Mouse (Mus musculus) spleen, postnatal 14 days (tissue): ENCODE results near the gene Inafm2.

Experiments used
- DNase-seq, 2 experiments: peaks; one replicate each; pipeline ENCODE4 v3.0.0; 2021 to 2022; ENCODE audit warnings: low spot score in 2 of 2

Inafm2 gene

DNA sequence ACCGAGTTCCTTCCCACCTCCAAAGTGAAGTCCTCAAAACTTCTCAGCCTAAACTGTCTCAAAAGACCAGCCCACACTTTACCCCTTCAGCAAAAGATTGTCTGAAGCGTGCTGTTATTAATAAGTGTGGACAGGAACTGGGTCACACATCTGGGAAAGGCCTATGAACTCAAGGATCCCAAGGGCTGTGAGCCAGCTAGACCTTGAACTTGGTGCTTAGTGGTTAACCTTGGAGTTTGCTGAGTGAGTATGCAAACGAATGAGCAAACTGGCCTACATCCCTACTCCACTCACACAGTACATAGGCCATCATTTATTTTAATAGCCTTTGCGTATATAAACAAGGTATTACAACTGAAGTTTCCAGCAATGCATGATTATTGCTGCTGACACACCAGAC is 20.0 kb upstream of the Inafm2 start:
- no peak for DNase-seq

DNA sequence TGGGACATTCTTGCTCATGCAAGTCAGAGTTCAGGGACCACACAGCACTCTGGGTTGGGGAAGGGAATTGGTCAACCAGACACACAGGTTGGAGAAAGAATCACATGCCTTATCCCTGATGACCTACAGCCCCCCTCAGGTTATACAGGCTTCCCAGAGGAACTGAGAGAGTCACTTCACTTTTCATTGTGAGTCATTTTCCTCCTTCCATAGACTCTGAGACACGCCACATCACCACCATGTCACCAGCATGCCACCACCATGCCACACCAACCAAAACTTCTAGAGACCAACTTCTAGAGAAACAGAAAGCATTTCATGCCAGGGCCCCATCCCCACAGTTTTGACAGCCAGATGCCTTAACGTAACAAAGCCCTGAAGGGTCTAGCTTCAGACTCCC is 18.7 kb upstream of the Inafm2 start:
- DNase-seq = no peak

DNA sequence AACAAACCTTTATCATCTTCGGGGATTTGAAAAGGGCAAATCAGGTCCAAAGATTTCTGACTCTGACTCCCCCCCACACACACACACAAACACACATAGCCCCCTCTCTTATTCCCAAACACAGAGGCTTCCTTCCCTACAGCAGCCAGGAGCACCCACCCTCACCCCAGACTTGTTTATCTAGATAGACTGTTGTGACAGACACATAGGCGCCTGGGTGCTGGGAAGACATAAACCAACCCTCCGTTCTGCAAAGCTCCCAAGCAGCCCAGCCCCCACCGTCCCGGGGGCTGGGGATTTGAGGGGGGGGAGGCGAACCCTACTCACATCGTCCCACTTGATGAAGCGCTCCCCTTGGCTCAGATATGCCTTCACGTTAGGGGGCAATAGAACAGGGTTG is 17.6 kb upstream of the Inafm2 start:
- no peak for DNase-seq

DNA sequence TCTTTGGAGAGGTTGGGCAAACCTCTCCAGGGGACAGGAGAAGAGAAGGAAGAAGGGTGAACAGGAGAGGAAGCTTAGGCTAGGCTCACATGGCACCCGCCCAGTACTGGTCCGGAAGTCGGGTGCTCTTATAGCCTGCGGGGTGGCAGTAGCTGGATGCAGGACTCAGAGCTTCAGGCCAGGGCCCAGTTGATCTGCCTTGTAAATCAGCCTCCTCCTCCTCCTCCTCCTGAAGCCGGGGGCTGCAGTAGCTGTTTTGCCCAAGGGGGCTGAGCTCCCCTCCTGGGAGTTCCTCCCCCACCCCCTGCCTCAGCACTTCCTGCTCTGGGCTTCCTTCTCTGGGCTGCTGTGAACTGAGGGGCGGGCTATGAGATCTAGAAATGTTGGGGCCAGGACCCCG is 17.2 kb upstream of the Inafm2 start, which contains the start of gene Plcb2:
TSS of gene Plcb2 (minus strand) at position 102 of the 400 bp plus-strand sequence.
- DNase-seq = peak; percentile 40 to 42

DNA sequence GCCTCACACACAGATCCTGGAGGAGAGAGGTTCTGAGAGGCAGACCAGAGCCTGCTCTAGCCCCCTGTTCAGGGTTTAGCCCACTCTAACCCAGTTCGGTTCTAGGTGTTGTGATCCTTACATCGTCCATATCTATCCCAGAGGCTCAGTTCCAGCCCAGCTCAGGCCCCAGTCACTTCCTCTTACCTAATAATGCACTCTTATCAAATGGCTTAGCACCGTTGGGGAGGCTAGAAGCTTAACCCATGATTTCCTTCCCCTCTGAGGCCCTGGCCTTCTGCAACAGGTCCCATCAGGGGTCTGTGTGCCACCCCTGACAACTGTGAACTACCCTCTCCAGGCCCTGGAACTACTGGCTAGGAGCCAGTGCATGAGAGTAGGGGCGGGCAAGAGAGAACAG is 16.4 kb upstream of the Inafm2 start:
- DNase-seq = no peak

DNA sequence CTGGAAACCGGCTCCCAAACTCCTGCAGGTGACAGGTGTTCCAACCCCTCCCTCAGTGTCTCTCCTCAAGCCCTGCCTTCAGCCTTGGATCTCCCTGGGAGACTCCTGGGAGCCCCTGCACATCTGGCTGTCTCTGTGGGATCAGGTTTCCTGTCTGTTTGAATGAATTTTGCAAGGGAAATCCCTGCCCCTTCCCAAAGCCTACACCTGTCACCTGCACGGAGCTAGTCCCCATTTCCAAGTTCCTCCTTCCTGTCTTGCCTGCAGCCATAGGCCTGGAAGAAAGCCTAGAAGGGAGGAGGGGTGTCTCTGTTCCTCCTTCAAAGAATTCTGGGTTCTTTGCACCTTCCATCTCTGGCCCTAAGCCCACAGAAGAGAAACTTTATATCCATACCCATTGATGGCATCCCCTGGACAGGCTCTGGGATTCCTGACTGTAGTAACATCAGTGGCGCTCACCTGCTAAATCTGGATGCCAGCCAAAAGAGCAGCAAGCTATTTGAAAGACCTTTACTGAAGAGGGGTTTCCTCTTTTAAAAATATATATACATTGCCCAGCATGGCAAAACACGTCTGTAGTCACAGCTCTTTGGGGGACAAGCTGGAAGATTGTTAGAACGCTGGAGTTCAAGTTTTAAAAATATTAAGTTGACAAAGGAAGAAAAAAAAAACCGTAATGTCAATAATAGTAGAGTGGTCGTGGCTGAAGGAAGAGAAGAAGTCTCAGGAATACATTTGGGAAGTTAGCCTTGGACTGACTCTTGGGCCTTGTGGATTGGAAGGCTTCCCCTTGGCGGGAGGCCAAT is 15.5 kb upstream of the Inafm2 start:
- no peak for DNase-seq

DNA sequence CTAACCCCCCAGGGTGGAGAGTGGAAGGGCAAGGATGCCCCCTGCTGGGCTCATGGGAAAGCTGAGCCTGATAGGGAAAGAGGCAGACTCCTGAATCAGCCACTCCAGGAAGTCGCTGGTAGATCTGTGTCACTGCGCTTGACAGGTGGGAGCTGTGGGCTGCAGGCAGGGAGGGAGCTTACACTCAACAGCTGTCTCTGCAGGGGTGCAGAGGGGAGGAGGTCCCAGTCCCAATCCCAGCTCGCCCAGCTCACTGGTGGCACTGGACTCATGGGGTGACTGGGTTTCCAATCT is 15.0 kb upstream of the Inafm2 start:
- peak; percentile 31 to 50 for DNase-seq

DNA sequence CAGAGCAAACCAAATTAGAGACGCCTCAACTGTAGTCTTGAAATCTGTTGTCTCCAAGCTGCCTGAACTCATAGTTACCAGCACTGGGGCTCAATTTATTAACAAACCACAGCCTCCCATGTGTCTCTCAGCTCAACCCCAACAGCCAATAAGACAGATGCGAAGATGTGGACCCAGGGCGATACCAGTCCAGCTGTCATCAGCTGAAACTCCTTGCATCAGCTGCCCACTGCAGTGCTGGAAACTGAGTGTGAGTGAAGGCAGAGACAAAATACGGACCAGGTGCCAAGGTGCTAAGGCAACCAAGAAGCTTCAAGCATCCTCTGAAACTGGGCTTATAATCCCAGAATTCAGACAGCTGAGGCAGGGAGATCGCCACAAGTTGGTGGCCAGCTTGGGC is 13.6 kb upstream of the Inafm2 start:
- DNase-seq = no peak

DNA sequence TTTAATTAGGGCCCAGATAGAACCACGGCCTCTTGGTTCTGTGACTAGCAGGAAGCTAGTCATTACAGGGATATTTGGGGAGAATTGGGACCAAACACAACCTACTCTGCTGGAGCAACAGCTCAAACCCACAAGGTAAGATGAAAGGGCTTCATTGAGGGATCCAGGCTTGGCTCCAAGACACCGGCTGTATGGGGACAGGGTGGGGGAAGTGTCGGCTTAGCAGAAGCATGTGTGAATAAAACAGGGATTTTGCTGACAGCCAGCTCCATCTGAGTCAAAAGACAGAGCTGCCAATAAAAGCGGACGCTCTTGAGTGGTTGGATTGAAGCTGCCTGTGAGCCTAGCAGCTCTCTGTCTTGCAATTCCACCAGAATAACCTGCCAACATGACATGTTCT is 12.2 kb upstream of the Inafm2 start:
- DNase-seq = no peak

DNA sequence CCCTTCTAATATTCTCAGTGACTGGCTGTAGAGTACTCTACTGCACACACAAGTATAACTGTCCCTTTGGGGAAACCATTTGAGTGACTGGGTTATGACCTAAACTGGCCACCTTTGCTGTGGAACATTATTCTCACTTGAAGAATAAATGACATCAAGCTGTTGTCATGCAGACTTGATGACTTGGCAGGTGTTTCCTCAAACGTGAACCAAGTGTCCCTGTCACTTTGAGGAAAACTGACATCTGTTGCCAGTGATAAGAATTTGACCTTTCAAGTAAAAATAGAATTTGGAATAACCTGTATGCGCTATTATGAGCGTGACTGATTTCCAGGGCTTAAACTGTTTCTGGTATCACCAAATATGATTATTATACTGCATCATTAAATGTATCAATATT is 5.2 kb upstream of the Inafm2 start:
- no peak for DNase-seq

DNA sequence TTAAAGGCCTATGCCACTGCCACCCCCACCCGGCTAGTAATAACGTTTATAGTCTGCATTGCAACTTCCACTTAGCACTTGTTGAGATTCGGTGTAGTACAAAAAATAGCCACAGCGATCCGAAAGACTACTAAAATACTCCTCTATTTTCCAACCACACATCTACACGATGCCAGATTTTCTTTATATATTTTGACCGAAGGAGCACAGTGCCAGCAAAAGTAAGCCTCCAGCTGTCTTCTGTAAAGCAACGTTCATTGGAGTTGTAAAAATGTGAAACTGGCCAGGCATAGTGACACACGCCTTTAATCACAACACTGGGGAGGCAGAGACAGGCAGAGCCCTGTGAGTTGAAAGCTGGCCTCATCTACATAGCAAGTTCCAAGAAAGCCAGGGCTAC is 4.4 kb upstream of the Inafm2 start:
- DNase-seq = no peak

DNA sequence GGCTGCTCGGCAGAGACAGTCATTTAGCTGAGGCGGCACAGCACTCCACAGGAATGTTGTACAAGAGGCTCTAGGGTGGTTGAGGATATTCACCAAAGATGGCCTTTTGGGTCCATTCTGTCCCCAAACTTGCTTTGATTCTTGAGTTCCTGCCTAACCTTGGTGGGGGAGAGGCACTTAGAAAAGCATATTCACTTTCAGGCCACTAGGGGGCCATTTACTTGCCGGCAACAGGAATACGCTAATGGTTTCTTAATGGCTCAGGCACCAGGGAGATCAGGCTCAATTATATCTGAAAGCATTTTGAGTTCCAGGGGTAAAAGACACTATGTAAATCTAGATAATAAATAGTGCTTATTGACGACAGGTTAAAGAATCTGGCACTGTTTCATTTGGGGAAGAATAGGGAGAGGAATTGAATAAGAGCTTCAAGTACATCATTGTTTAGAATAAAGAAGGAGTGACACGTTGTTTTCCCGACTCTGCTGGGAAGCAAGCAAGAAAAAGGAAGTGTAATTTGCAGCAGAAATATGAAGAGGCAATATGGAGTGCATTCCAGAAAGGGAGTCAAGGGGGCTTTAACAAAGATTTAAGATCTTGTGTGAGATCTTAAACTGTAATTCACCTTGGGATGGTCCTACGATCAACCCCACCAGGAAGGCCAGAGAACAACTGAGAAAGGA is 2.2 kb upstream of the Inafm2 start:
- peak in 1 of 2 experiments; percentile 4 for DNase-seq

DNA sequence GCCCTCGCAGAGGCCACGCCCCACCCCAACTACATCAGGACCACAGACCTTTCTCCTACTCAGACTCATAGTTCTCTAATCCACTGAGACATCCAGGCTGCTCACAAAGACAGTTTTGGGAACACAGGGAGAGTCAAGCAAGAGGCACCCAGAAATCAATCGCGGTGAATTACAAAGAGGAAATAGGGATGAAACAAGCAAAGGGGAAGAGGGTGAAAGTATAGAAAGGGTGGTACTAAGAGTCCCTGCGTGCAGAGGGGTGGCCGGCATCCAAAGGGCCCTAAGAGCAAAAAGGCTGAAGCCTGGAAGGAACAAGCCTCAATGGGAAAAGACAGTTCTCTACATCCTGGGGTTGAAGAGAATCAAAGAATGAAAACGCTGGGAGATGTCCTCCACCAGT is 937 bp upstream of the Inafm2 start:
- peak in 1 of 2 experiments; percentile 2 for DNase-seq

DNA sequence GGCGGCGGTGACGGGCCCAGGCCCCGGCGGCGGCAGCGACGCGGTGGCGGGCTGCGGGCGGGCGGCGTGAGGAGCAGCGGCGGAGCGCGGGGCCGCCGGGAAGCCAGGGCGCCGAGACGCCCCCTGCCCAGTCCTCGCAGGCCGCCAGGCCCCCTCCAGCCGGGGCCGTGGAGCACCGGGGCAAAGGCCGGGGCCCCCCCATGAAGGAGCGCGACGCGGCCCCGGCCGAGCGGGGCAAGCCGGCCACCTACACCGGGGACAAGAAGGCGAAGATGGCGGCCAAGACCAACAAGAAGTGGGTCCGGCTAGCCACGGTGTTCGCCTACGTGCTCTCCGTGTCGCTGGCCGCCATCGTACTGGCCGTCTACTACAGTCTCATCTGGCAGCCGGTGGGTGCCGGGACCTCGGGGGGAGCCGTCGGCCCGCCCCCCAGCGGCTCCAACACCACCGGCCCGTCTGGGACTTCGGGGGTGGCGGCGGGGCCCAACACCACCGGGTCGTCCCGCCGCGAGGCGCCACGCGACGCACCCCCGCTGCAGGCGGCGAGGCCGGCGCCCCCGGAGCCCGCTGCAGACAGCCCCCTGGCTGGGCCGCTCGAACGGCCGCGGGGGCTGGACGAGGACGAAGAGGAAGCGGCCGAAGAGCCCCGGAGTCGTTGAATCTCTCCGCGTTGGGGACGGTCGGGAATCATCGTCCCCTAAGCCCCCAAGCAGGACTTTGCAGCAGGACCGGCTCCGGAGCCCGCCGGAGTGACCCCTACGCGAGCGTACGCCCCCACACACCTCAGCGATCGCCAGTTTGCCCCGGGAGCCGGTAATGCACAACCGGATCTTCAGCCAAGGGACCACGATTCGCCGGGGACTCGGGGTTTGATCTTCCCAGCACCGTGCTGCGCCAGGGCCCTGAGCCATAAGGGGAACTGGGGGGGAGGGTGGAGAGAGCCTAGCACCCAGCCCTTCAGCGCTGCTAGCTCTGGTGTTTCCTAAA is 650 bp downstream of the Inafm2 start:
- DNase-seq = peak in 1 of 2 experiments; percentile 19

DNA sequence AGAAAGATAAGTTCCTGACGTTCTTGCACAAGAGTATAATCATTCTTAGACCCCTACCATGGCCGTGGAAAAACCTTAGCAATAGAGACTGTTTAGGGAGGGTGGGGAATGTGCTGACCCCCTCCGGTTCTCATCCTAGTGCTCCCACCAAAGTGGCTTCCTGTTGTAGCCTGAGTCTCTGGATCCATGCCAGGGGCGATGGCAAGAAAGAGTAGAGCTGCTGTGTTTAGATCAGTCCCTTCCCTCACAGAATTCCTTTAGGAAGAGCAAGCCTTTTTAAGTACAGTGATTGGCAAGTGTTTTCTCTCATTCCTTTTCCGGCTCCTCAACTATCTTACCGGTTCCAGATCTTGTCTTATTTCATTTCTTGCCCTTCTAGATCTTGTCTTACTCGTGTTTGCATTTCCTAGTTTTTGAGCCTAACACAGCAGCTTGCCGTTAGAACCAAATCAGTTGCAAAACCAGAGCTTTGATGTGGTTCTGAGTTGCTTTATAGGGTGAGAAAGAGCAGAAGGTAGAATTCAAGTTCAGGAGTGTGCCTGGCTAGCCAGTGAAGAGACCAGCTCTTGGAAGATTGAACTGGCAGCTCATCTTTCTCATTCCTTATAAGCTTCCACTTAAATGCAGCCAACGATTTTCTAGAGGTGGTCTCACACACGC is 1.9 kb downstream of the Inafm2 start:
- DNase-seq = peak in 1 of 2 experiments; percentile 6

DNA sequence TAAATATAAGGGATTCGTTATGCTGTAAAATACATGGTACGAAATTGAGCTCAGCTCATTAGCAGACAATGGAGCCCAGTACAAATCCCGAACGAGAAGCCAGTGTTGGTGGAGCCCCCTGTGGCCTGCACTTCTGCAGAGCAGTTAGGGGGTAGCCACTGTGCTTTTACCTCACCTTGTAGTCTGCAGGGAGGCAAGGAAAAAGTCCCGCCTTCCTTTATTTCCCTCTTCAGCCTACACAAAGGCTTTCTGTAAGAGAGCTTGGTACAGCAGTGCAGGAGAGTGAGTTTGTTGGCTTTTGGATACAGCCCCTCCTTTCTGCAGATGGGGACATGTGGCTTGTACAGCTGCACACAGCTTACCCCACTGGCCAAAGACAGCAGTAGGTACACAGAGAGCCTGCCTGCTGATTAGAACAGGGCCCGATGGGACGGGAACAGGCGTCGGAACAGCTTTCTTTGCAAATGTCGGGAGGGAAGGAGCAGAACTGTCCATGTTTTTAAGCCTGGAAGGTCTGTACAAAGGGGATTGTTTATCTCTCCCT is 3.9 kb downstream of the Inafm2 start:
- DNase-seq = no peak

DNA sequence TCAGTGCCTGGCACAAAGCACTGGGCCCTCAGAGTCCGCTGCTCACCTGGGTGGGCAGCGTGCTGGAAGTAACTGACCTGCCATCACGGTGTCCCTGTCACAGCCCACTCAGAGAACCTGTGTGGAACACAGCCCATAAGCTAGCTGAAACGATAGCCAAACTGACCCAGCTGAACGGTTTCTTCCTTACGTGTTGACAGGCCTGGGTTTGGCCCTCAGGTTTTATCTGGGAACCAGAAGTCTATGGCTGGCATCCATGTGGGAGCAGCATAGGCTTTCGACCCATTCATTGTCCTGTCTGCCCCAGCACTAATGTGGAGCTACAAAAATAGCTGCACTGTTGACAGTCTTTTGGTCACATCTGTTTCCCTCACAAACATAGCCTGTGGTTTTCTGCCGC is 4.9 kb downstream of the Inafm2 start:
- no peak for DNase-seq

DNA sequence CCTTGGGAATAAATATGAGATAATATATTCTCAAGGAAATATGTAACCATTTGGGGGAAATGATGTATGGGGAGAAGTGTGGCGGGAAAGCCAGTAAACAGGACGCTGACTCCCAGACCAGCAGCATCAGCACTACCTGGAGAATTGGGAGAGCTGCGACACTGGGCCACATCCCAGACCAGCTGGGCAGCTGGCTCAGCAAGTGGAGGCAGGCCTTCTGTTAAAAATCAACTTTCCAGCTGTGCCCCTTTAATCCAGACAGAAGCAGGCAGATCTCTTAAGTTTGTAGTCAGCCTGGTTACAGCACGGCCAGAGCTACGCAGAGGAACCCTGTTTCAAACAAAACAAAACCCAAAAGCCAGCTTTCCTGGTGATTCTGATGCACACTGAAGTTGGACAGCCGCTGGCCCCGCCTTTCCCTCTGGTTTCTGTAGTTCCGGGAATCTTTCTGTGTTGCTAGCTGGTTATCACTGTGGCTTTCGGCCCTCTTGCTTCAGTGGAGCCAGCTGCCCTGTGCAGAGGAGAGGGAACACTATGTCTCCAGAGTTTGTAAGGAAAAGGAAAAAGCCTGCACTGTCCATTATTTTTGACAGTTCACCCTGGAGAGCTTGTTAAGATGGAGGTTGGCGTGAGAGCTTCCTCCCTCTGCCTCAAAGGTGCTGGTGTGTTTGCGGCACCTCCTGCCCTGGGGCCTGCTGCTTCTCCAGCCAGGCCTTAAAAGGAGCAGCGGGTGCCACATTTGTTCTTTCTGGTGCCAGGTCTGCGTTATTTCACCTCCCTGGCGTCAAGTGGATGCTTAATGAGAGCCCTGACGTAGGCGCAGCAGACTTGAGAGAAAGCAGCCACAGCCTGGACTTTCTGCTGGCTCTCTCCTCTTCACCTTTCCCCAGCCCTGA is 6.6 kb downstream of the Inafm2 start:
- peak in 1 of 2 experiments; percentile 5 for DNase-seq

DNA sequence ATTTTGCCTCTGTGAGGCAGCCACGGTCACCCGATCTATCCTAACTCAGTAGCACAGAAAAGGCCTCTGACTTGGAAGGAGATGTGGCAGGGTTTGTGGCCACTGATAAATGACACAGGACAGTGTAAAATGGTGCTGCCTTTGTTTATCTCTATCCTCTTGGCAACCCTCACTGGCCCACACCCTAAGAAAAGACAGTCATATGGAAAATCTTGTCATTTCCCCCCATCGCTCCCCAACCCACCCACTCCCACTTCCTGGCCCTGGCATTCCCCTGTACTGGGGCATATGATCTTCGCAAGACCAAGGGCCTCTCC is 7.2 kb downstream of the Inafm2 start:
- no peak for DNase-seq

DNA sequence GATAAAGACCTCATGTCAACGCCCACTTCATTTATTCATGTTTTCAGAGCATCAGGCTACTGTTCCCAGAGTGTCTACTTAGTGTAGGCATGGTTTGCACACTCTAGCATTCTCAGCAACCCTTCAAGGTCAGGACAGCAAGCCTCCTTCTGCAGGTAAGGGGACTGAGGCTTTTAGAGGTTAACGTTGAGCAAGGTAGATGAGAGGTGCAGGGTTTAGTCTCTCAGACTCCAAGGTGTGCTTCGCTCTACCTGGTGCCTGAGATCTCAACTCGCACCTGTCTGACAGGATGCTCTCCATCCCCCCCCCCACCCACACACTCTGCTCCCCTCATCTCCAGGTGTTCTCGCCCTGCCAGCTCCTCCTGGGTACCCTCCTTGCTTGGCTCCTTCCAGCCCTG is 8.6 kb downstream of the Inafm2 start:
- no peak for DNase-seq

DNA sequence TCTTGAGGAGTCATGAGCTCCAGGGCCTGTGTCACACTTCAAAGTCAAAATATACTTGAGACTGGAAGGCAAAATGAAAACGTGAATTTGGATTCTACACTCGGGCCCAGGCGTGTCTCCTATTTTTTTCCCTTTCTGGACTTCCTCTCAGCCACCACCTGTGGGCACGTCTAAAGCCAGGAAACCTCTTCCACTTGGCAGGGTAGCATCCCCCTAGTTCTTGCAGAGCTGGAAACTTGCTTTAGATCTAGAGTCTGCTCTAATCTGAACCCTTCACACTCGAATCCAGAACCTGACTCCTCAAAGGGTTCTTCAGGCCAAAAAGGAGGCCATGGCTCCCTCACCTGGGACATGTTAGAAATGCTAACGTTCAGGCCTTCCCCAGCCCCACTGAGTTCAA is 9.8 kb downstream of the Inafm2 start:
- DNase-seq = no peak
